Mouse (Mus musculus) thymus, postnatal 25 days (tissue): Measurements from ENCODE around the gene Cbx4.
A peak's percentile ranks its signal among the peaks of the same experiment; 100 is the strongest.

Experiments
- DNase-seq: peaks from one replicate; pipeline ENCODE4 v3.0.0; 2022

The Cbx4 gene

DNA sequence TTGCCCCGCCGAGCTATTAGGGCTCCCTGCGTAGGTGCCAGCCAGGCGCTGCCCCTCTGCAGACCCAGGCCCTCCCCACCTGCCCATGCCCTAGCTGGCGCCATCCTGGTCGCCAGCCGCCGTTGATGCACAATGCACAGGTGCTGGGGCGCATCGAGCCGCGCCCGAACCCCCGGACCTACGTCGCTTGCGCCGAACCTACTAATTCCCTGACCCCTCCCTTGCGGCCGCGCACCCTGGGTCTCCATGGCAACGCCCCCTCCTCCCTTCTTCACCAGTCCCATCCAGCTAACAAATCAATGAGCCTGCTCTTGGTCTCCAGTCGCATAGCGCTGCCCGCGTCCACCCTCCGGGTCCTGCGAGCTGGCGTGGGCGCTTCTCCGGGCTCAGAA lies 44.7 kb downstream of the Cbx4 start:
- DNase-seq: no peak

DNA sequence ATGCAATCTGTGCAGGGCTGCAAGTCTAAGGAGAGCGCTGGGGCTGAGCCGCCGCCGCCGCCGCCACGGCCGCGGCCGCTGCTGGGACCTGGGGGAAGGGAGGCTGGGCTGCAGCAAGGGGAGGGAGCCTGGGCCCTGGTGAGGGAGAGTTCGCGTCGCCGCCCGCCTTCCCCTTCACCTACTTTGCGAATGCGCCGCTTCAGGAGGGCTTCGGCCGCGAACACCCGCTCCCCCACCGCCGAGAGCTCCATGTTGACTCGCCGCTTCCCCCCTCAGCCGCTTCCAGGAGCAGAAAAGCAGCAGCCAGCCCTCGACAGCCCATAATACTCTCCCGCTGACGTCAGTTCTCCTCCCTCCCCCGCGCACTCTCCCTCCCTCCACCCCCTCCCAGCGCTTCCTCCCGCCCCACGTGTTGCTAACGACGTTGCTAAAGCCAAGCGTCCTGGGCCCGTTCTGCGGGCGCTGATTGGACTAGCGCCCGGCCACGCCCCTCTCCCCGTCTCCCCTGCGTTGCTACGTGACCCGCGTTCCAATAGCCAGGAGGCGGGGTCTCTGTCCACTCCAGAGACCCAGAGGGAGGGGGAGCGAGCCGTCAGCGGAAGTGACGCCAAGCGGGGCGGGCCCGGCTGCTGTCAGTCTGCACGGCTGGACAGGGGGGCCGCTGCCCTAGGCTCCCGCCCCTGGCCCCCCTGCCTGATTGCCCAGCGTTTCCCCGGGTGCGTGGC lies 45.3 kb downstream of the Cbx4 start, which contains the start of gene Cbx8:
TSS of gene Cbx8 (minus strand) at position 370 of the 725 bp plus-strand sequence.
- peak; percentile 99 for DNase-seq

DNA sequence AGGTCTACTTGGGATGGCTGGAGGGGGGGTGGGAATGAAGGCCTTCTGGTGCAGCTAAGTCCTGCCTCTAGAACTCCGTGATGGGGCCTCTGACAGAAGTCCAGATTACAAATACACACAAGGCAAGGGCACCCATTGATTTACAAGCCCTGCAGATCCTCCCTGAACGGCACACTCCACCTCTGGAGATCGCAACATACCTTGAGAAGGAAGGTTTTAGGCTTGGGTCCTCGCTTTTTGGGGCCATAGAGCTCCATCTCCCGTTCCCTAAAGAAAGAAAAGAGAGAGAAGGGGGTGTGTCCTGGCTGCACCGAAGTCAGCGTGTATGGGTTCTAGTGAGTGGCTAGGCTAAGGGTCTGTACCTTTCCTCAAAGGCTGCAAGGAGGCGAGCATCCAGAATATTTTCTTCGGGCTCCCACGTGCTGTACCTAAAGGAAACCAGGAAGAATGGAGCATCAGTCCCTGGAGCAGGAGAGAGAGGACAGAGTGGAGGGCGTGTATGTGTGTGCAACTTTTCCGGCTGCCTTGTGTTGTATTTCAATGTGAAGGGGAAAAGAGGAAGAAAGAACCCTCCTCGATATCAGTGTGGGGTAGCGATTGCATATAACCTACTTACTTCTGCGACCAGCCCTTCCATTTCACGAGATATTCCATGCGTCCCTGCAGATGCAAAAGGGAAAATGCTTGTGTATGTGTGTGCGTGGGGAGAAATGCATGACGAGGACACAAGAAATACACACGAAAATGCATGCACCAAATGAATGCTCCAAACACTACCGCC lies 46.1 kb downstream of the Cbx4 start:
- DNase-seq: no peak

- no peak for DNase-seq
These were observed 47.1 kb downstream of the Cbx4 start for GRCm38 (mm10) chr11:119038744-119039484.

DNA sequence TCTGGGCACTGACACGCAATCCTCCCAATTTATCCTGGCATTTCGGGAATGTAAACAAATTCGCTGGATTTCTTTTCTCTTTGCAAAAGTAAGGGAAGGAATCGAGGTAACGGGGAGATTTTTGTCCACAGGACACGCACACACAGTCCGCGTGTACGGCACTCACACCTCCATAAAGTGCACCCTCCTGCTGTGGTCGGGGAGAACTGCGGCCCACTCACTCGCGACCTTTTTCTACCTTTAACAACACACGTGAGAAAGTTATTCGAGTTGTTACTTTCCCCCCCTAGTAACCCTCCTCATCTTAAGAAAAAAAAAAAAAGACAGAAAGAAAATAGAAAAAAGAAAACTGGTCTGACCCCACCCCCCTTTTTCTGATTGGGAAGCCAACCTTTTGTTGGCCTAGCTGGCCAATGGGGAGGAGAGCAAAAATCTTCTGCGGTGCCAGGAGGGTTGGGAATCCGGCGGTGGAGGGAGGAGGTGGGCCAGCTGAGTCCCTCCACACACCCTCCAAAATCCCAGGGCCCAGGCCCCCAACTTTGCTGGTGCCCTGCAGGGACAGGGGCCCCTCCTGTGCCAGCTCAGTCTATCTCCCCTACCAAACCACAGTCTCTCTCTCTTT lies 48.1 kb downstream of the Cbx4 start:
- DNase-seq: no peak

DNA sequence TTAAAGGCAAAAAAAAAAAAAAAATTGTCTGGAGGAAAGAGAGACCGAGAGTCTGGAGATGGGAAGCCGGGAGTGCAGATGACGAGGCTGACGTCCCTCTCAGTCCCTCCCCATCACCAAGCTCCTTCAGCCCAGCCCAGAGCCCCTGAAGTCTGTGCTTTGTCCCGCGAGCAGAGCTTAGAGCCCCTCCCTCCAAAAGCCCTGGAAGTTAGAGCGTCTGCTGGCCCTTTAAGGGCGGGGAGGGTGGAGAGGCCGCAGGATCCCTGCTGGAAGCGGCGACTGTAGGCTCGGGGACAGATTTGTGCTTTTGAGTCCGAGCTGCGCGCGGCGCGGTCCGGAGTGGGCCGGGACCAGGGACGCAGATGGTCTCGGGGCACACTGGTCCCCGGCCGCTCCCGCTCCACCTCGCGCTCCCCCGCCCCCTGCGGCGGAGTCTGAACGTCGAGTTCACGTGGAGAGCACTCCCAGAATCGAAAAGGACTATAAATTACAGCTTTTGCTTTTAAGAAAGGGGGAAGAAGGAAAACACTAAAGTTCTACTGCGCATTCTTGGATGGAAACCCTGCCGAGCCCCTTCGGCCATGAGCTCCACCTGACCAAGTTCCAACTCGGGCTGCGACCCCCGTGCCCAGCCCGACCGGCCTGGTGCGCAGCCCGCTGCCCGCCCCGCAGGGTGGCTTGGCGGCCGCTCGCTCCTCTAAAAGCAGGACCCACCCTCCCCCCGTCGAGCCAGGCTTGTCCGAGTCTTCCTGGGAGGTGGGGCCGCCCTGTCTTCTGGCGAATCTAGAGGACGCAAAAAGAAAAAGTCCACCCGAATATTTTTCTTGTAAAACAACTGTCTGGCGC lies 48.9 kb downstream of the Cbx4 start:
- no peak for DNase-seq

- no peak for DNase-seq
These were observed 49.6 kb downstream of the Cbx4 start for GRCm38 (mm10) chr11:119036447-119036846.

DNA sequence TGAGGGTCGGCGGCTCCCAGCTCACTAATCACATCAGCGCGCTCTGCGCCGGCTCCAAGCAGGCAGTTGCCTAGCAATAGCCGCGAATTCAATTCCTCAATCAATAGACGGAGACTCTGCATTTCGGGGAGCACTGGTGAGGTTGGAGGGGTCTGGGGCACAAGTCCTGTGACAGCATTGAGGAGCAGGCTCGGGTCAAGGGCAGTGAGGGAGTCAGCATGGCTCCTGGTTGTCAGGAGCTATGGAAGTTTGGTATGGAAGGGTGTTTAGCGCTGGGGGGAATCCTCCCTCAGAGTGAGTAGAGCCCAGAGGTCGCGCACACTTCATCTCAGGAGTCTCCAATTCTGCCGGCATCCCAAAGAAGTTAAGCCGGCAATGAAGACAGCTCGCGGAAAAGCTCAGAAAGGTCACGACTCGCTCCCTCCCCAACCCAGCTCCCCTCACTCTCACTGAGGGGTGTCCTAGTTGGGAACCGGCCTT lies 50.3 kb downstream of the Cbx4 start:
- DNase-seq: no peak

- DNase-seq: no peak
These were observed 50.8 kb downstream of the Cbx4 start for GRCm38 (mm10) chr11:119035094-119035685.

DNA sequence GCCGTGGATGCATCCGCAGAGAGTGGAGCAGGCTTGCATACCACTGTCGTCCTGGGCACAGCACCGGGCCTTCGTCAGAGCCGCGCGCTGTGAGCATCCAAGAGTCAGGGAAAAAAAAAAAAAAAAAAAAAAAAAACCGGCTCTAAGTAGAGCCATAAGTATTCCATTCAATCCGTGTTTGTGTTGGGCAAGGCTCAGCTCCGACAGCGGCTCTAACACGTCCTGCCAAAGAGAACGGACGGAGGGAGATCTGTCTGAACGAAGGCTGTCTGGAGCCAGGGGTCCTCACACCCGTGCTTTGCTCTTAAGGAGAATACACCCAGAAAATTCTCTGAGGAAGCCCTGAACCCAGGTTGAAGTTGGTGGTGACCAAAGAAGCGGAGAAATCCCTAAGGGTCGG lies 51.4 kb downstream of the Cbx4 start:
- DNase-seq: no peak

- DNase-seq: peak; percentile 87
These were observed 52.0 kb downstream of the Cbx4 start for GRCm38 (mm10) chr11:119033874-119034558.
